Mouse (Mus musculus): ENCODE measurements around the gene Csmd2.

Gene Csmd2

GRCm38 (mm10) chr4:128141161-128142101, 153.8 kb downstream of the Csmd2 start:
- ATAC-seq (ENCODE audit: low TSS enrichment), result no peak

GRCm38 (mm10) chr4:128142279-128142678, 154.6 kb downstream of the Csmd2 start:
- no peak; the same call in 1 of the 2 replicates for ATAC-seq (ENCODE audit: low TSS enrichment)

GRCm38 (mm10) chr4:128143147-128143546, 155.5 kb downstream of the Csmd2 start:
- ATAC-seq (ENCODE audit: low TSS enrichment), result no peak

GRCm38 (mm10) chr4:128149524-128149923, 161.9 kb downstream of the Csmd2 start:
- peak; percentile 42 for ATAC-seq (ENCODE audit: low TSS enrichment)

GRCm38 (mm10) chr4:128152066-128152465, 164.4 kb downstream of the Csmd2 start:
- no peak for ATAC-seq (ENCODE audit: low TSS enrichment)

- peak; percentile 43; the same call in 1 of the 2 replicates for ATAC-seq (ENCODE audit: low TSS enrichment)
Measured at GRCm38 (mm10) chr4:128153144-128153543, 165.5 kb downstream of the Csmd2 start.

GRCm38 (mm10) chr4:128155226-128155625, 167.6 kb downstream of the Csmd2 start:
- no peak for ATAC-seq (ENCODE audit: low TSS enrichment)

GRCm38 (mm10) chr4:128160656-128161055, 173.0 kb downstream of the Csmd2 start:
- no peak for ATAC-seq (ENCODE audit: low TSS enrichment)

GRCm38 (mm10) chr4:128170181-128170580, 182.5 kb downstream of the Csmd2 start:
- ATAC-seq (ENCODE audit: low TSS enrichment), result no peak

GRCm38 (mm10) chr4:128171233-128171632, 183.6 kb downstream of the Csmd2 start:
- peak; percentile 56; the same call in 1 of the 2 replicates for ATAC-seq (ENCODE audit: low TSS enrichment)

- ATAC-seq (ENCODE audit: low TSS enrichment), result no peak
Measured at GRCm38 (mm10) chr4:128171701-128172100, 184.0 kb downstream of the Csmd2 start.

GRCm38 (mm10) chr4:128178974-128179373, 191.3 kb downstream of the Csmd2 start:
- ATAC-seq (ENCODE audit: low TSS enrichment), result no peak

GRCm38 (mm10) chr4:128179581-128179980, 191.9 kb downstream of the Csmd2 start:
- ATAC-seq (ENCODE audit: low TSS enrichment), result peak; percentile 48; the same call in 1 of the 2 replicates

GRCm38 (mm10) chr4:128184747-128185146, 197.1 kb downstream of the Csmd2 start:
- no peak for ATAC-seq (ENCODE audit: low TSS enrichment)

GRCm38 (mm10) chr4:128194454-128194853, 206.8 kb downstream of the Csmd2 start:
- no peak for ATAC-seq (ENCODE audit: low TSS enrichment)

GRCm38 (mm10) chr4:128217991-128218595, 230.4 kb downstream of the Csmd2 start:
- peak; percentile 38; the same call in 1 of the 2 replicates for ATAC-seq (ENCODE audit: low TSS enrichment)

- no peak for ATAC-seq (ENCODE audit: low TSS enrichment)
Measured at GRCm38 (mm10) chr4:128224453-128224852, 236.8 kb downstream of the Csmd2 start.

- no peak for ATAC-seq (ENCODE audit: low TSS enrichment)
Measured at GRCm38 (mm10) chr4:128227377-128228316, 240.0 kb downstream of the Csmd2 start.

- ATAC-seq (ENCODE audit: low TSS enrichment), result peak; percentile 28; the same call in 1 of the 2 replicates
Measured at GRCm38 (mm10) chr4:128233458-128233857, 245.8 kb downstream of the Csmd2 start.

- peak; percentile 41; the same call in 1 of the 2 replicates for ATAC-seq (ENCODE audit: low TSS enrichment)
Measured at GRCm38 (mm10) chr4:128239113-128239512, 251.5 kb downstream of the Csmd2 start.

GRCm38 (mm10) chr4:128241075-128241853, 253.6 kb downstream of the Csmd2 start:
- ATAC-seq (ENCODE audit: low TSS enrichment), result peak; percentile 44; the same call in 1 of the 2 replicates

Measured in frontal cortex, adult (tissue).